Mouse (Mus musculus) inflammation-experienced regulatory T-cells, adult 6 months (primary cell): Measurements from ENCODE around the gene Rnd2. TPM values are rescaled to one million over a fixed set of nuclear protein-coding genes. Genes with fewer than 3 reads are reported as not detected.
"Not testable (repeated sequence)": the region's sequence is repeated elsewhere in the genome, so short reads cannot be mapped to it uniquely, and the experiment has no call there.

Experiments used
- ATAC-seq: one replicate; pipeline ENCODE4 v1.8.0; 2017
- polyA plus RNA-seq, 3 experiments: library from polyadenylated mRNA; unstranded; fragments of 100-300 nt; shearing (Covaris generic); gene quantifications; one replicate each; pipeline ENCODE4 v1.2.1; 2017

The Rnd2 gene
- polyA plus RNA-seq, 3 experiments from 2014 or later = not detected

DNA sequence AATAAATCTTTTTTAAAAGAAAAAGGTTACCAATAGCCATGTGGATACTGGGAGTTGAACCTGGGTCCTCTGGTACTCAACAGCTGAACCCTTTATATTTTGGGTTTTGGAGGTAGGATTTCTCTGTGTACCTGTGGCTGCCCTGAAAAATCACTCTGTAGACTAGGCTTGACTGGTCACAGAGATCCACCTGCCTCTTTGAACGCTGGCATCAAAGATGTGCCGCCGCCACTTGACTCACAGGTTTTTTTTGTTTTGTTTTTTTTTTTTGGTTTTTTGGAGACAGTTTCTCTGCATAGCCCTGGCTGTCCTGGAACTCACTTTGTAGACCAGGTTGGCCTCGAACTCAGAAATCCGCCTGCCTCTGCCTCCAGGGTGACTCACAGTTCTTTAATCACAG is 17.0 kb upstream of the Rnd2 start:
- ATAC-seq = no peak

DNA sequence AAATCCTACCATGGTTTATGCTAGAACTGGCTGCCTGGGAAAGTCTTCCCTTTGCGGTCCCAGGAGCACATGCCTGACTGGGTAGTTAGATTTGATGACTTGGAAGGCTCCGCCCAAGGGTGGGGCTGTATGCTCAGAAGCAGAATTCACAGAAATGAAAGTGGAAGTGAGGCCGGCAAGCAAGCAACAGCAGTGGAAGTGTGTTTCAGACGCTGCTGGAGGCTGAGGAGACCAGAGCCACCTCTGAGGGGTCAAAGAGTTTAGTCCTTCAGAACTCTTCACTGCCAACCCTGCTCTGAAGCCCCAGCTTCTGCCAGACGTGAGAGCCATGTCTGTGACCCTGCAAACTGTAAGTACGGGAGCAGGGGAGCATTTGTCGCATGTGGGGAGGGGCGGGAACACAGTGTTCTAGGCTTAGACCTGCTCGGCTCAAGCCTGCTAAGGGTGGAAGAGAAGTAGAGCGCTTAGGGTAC is 16.5 kb upstream of the Rnd2 start, which contains the start of gene Ifi35:
TSS of gene Ifi35 (plus strand) at position 134 of the 473 bp plus-strand sequence.
- peak; percentile 93 for ATAC-seq

- ATAC-seq = peak; percentile 12
These were observed 15.9 kb upstream of the Rnd2 start for GRCm38 (mm10) chr11:101448899-101449298.

GRCm38 (mm10) chr11:101449596-101449995 is 15.2 kb upstream of the Rnd2 start:
- not testable (repeated sequence) for ATAC-seq

DNA sequence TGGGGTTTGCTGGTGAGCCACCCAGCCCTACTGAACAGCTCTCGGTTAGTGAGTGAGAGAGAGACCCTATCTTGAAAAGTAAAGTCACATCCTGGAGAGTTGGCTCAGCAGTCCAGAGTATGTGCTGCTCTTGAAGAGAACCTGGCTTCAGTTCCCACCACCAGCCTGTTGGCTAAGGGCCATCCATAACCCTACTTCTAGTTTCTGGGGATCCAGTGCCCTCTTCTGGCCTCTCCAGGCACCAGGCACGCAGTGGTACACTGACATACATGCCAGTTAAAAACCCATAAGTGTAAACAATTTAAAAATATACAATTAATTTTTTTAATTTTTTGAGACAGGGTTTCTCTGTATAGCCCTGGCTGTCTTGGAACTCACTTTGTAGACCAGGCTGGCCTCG is 14.4 kb upstream of the Rnd2 start:
- ATAC-seq = no peak

DNA sequence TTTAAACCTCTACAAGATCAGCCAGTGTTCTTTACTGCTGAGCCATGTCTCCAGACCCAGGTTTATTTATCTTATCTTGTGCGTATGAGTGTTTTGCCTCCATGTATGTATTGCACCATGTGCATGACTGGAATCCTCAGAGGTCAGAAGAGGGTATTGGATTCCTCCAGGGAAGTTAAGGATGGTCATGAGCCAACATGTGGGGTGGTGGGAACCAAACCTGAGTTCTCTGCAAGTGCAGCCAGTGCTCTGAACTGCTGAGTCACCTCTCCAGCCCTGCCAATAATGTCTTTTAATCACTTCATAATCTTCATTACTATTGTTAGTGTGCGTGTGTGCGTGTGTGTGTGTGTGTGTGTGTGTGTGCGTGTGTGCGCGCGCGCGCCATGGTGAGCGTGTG is 13.3 kb upstream of the Rnd2 start:
- no peak for ATAC-seq

- ATAC-seq = no peak
These were observed 12.6 kb upstream of the Rnd2 start for GRCm38 (mm10) chr11:101452093-101452774.

DNA sequence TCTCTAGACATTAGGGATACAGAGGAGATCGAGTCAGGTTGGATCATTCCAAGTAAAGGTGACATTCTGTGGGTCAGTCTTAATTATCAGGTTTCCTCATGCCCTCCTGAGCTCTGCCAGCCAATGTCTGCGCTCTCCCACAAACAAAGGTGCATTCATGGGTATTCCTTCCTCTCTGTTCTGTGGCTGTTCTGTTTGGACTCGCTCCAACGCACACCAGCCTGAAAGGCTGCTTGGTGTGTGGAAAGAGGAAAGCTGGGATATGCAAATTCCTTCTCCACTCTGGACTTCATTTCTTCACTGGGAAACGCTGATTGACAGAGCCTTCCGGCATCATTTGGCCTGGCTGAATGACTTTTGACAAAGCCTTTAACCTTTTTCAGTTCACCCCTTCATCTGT is 10.1 kb upstream of the Rnd2 start:
- ATAC-seq = no peak

DNA sequence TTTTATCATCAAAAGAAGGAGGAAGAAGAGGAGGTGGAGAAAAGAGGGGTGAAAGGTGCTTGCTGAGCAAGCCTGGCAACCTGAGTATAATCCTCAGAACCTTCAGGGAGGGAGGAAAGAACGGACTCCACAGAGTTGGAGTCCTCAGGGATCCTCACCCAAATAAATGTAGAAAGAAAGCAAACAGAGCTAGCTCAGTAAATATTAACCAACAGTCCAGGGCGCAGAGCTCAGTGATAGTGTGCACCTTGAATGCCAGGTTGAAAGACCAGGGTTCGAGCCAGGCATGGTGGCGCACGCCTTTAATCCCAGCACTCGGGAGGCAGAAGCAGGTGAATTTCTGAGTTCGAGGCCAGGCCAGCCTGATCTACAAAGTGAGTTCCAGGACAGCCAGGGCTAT is 9.2 kb upstream of the Rnd2 start:
- no peak for ATAC-seq

DNA sequence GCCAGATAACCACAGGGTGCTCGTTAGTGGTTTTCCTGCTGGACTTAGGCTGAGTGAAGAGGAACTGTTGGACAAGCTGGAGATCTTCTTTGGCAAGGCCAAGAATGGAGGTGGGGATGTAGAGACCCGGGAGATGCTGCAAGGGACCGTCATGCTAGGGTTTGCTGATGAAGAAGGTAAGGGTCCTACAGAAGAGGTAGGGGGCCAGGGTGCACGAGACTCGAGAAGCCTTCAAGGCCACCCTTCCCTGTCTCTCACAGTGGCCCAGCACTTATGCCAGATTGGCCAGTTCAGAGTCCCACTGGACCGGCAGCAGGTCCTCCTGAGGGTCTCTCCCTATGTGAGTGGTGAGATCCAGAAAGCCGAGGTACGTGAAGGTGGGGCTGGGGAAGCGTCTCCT is 7.2 kb upstream of the Rnd2 start:
- no peak for ATAC-seq

- no peak for ATAC-seq
These were observed 6.6 kb upstream of the Rnd2 start for GRCm38 (mm10) chr11:101458217-101458616.

DNA sequence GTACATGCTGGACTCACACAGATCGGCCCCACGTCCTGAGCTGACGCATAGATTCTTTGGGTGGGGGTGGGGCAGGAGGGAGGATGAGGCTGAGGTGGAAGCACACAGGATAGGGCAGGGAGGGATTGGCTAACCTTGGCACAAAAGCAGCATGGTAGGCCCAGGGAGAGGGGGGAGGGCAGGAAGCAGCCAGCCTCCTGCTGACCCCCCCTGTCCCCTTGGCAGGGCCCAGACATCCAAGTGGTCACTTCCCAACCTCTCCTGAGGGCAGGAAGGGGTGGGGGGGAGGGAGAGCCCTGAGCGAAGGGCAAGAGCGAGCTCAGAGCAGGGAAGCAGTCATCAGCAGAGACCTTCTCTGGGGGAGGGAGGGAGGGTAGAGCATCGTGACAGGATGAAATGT is 5.1 kb upstream of the Rnd2 start:
- no peak for ATAC-seq

DNA sequence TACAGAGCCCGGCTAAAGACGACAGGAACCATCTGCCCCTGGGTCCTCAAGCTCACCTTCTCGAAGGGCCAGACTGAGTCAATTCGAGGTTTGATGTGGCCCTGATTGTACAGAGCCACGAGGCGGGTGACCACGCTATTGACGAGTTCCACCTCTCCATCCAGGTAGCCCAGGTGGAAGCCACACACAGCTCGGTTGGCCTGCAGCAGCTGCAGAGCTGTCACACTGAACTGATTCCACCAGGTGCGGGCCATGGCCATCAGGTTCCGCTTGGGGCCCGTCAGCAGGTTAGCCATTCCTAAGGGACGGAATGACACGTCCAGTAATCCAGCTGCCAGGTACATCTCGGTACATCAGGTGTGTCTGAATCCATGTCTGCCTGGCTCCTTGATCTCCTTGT is 4.5 kb upstream of the Rnd2 start:
- no peak for ATAC-seq

DNA sequence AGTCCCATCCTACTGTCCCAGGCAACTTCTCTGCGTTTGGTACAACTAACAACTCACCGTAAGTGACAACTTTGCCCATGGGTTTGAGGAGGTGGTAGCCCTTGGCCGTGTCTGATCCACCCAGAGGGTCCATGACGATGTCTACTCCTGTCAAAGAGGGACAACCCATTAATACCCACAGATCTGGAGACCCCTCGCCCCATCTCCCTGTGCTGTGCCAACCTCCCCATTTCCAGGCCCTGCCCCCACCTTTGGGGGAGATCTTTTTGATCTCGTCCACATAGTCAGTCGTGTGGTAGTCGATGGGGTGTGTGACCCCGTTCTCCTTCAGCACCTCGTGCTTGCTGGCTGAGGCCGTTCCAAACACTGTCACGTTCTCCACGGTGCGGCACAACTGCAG is 2.7 kb upstream of the Rnd2 start:
- no peak for ATAC-seq

DNA sequence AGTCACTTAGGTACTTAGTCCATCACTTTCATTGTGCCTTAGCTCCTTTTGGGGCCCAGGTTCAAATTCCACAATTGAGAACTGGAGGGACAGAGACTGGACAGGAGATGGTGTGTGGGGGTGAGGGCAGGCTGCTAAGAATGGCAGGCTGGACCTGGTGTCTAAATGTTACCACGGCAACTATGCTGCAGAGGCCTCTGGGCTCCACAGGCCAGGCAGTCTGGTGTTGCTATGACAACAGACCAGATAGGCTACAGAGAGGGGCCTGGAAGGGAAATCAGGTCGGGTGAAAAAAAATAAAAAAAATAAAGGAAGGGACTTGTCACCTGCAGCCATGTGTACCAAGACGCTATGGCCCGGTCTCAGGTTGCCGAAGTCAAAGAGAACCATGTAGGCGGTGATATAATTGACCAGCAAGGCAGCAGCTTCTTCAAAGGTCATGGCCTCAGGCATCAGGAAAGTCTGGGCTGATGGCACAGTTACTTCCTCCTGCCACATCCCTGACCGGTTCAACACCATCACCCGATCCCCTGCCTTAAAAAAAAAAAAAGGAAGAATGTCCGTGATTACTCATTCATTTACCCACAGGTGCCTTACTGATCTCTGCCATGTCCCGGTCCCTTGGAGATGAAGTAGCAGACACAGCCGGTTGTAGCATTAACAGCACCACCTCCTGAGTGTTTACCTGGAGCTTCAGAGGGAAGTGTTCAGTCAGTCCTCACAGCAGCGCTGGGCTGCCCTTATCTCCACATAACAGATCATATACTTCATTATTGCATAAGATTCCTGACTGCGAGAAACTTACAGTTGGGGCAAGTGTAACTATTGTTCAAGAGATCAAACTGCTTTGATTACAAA is 2.0 kb upstream of the Rnd2 start:
- no peak for ATAC-seq

DNA sequence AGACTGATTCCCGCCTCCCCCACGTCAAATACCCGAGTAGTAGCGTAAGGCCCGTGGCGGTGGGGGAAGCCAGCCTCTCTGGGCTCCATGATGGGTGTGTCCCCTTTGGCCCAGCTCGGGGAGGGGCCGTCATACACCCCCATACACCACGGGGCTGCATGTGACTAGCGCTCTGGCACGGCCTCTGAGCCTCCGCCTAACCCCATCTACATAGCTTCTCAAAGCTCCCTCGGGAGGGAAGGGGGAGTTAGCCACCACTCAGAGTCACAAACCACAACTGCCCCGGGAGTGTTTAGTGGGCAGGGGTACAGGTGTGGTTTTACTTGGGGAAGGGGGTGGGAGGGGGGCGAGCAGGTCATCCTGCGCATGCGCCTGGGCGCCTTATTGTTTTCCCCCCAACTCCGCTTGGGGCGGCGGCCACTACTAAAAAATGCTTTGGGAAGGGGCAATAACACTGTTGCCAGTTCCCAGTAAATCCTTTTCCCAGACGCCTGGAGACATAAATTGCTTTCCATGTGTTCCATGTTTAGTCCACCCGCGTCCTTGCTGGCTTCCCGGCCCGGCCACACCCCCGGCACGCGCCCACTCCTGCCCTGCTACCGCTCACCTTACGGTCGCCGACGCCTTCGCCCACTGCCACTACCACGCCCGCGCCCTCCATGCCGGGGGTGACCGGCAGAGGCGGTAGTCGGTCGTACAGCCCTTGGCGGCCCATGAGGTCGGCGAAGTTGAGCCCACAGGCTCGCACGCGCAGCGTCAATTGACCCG is 486 bp downstream of the Rnd2 start:
- peak; percentile 19 for ATAC-seq

DNA sequence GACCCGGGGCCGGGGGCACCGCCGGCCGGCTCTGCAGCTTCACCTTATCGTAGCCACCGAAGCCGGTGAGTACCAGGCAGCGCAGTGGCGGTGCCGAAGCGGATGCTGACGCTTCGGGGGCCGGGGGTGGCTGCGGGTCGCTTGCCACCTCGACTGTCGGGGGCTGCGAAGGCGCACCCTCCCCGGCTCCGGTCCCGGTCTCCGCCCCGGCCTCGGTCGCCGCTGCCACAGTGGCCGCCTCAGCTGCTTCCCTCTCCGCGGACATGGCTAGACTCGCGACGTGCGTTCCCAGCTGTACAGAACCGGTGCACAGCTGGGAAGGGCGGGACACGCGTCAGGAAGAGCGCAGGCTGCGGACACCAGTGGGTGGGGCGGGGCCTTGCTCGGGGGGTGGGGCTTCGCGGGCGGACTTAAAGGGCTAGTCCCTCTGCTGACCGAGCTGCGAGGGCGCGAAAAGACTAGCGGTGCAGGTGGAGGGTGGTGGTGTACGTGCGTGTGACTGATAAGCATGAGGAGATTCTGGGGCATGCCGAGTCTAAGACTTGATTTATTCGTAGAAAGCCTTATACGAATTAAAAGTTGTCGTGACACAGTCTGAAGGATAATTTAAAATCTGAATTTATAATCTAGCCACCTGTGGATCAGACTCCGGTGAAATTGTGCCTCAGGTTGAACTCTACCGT is 1.2 kb downstream of the Rnd2 start, which contains the start of gene Vat1:
TSS of gene Vat1 (minus strand) at position 362 of the 683 bp plus-strand sequence.
- peak; percentile 34 for ATAC-seq

DNA sequence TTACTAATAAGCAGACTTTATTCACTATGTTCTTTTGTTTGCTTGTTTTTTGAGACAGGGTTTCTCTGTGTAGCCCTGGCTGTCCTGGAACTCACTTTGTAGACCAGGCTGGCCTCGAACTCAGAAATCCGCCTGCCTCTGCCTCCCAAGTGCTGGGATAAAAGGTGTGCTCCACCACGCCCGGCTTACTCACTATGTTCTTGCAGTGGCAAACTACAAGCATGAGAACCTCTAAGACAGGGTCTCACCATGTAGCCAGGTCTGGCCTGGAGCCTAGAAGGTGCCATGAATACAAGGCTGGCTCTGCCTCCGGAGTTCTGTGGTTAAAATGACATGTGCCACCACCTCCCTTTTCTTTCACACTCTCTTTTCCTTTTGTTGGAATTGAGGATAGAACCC is 1.8 kb downstream of the Rnd2 start:
- not testable (repeated sequence) for ATAC-seq

GRCm38 (mm10) chr11:101467477-101468262 is 2.9 kb downstream of the Rnd2 start:
- peak; percentile 37 for ATAC-seq

DNA sequence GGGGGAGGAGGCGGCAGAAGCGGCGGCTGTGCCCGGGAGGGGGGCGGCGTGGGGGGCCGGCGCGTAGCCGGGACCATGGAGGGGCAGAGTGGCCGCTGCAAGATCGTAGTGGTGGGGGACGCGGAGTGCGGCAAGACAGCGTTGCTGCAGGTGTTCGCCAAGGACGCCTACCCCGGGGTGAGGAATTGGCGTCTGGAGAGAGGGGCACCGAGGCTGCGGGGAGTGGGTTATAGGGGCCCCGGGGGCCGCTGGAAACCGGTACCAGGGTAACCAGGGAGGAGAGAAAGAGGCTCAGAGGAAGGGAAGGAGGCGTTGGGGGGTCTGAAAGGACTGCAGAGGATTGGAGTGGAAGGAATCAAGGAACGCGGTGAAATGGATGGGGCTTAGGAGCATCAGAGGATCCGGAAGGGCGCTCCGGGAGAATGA is 3.5 kb downstream of the Rnd2 start:
- ATAC-seq = no peak

DNA sequence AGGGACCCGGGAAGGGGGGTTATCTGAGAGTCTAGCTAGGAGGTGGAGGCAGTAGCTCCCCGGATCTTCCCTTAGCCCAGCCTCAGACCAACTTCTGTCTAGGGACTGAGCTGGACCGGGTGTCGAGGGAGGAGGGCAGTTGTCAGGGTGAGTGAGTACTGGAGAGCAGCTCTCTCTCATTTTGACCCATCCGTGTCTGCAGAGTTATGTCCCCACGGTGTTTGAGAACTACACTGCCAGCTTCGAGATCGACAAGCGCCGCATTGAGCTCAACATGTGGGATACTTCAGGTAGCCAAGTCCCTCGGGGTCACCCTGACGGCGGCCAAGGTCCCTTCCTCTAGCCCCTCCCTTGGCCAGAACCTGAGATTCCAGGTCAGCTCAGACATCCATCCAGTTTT is 3.9 kb downstream of the Rnd2 start:
- ATAC-seq = no peak

- ATAC-seq = no peak
These were observed 4.4 kb downstream of the Rnd2 start for GRCm38 (mm10) chr11:101469155-101469554.
